Mouse (Mus musculus) intestine, postnatal 0 days (tissue): ENCODE measurements around the gene Metap1. TPM values are rescaled to one million over a fixed set of nuclear protein-coding genes. Genes with fewer than 3 reads are reported as not detected.

Experiments used
- ATAC-seq: fragments of 200-750 bp; cut with Nextera tagmentation; 2 replicates; pipeline ENCODE4 v1.8.0; 2017; ENCODE audit warnings: mild to moderate bottlenecking, moderate TSS enrichment, moderate library complexity
- H3K27ac ChIP-seq: fragments of 300-500 bp; sonication (generic); 2 replicates; pipeline ENCODE4 v1.5.1; 2014; ENCODE audit warnings: mild to moderate bottlenecking, low read depth, low read length, moderate library complexity
- H3K27me3 ChIP-seq: fragments of 300-500 bp; sonication (generic); replicated peaks from 2 replicates; pipeline ENCODE4 v1.6.1; 2014; ENCODE audit warnings: low read length, mixed read lengths; ENCODE audit not compliant: control insufficient read depth, insufficient read depth
- H3K36me3 ChIP-seq: fragments of 300-500 bp; sonication (generic); 2 replicates; pipeline ENCODE4 v1.6.1; 2014; ENCODE audit warnings: mild to moderate bottlenecking, moderate library complexity; ENCODE audit not compliant: control insufficient read depth, insufficient read depth
- H3K4me1 ChIP-seq: fragments of 300-500 bp; sonication (generic); replicated peaks from 2 replicates; pipeline ENCODE4 v1.6.1; 2014; ENCODE audit warnings: antibody characterized with exemption, low read length, mixed read lengths; ENCODE audit not compliant: control insufficient read depth, insufficient read depth
- H3K4me2 ChIP-seq: fragments of 300-500 bp; sonication (generic); replicated peaks from 2 replicates; pipeline ENCODE4 v1.6.1; 2014; ENCODE audit warnings: low read depth, mild to moderate bottlenecking, moderate library complexity
- H3K4me3 ChIP-seq: fragments of 300-500 bp; sonication (generic); 2 replicates; pipeline ENCODE4 v1.5.1; 2014; ENCODE audit warnings: low read depth, low read length
- H3K9ac ChIP-seq: fragments of 300-500 bp; sonication (generic); 2 replicates; pipeline ENCODE4 v1.6.1; 2014; ENCODE audit warnings: mild to moderate bottlenecking, low read depth, low read length
- H3K9me3 ChIP-seq: fragments of 300-500 bp; sonication (generic); 2 replicates; pipeline ENCODE4 v1.6.1; 2016; ENCODE audit warnings: mixed run types; ENCODE audit not compliant: control insufficient read depth
- CTCF ChIP-seq: sonication (generic); IDR thresholded peaks from 2 replicates; pipeline ENCODE4 v1.5.1; 2016; ENCODE audit warnings: low read depth, mild to moderate bottlenecking, control low read depth, antibody characterized with exemption, moderate library complexity
- WGBS: fragments of 180-500 bp; shearing (Covaris S2); extraction: QIAGEN DNeasy Blood & Tissue Kit; methylation state at CpG from one replicate; pipeline ENCODE4 v1.1.7; 2014; 5-methylcytosine and 5-hydroxymethylcytosine counted together
- microRNA counts: library from miRNA; unstranded; fragments of <30 nt; microRNA quantifications from one replicate; lab custom pipeline; 2016
- microRNA-seq: library from miRNA; unstranded; fragments of <30 nt; microRNA quantifications from one replicate; pipeline ENCODE4, GENCODE M21; 2016
- polyA plus RNA-seq: library from polyadenylated mRNA; unstranded; fragments of >200 nt; fragmentation: Nextera tagmentation; extraction: Ambion mirVana; gene quantifications from 2 replicates; pipeline ENCODE4 v1.2.1, GENCODE M21; 2015

Metap1 gene
- polyA plus RNA-seq, 1 experiment from 2014 or later, result 29.6 TPM

- H3K9ac ChIP-seq, result no peak overlapping the region
- no peak overlapping the region for H3K4me2 ChIP-seq
- no peaks in the 10 kb centered on the region for H3K4me1 ChIP-seq
- no peak for TF ChIP-seq CTCF
- no peak overlapping the region for H3K4me3 ChIP-seq
- H3K9me3 ChIP-seq, result no peaks in the 10 kb centered on the region
- no peak for ATAC-seq
- H3K27ac ChIP-seq, result no peak overlapping the region
- 77% methylated on average over 2 of the region's 2 CpGs for WGBS
- no peaks in the 10 kb centered on the region for H3K36me3 ChIP-seq
- no peaks in the 10 kb centered on the region for H3K27me3 ChIP-seq
Measured at GRCm38 (mm10) chr3:138423664-138424063, 65.7 kb downstream of the Metap1 start.

- no peak overlapping the region for H3K4me2 ChIP-seq
Measured at GRCm38 (mm10) chr3:138420385-138420784, 68.9 kb downstream of the Metap1 start.

GRCm38 (mm10) chr3:138419369-138419768 lies 69.9 kb downstream of the Metap1 start:
- H3K4me1 ChIP-seq, result no peaks in the 10 kb centered on the region
- no peaks in the 10 kb centered on the region for H3K9me3 ChIP-seq
- peak overlapping the region; percentile 41; the same call in 1 of the 2 replicates for H3K27ac ChIP-seq
- 0 out of 2 replicates have a peak overlapping the region, but pooled peaks have one; percentile 27 for H3K4me2 ChIP-seq
- no peak for TF ChIP-seq CTCF
- no peaks in the 10 kb centered on the region for H3K27me3 ChIP-seq
- peak; percentile 94 for ATAC-seq
- H3K4me3 ChIP-seq, result no peak overlapping the region
- no peak overlapping the region for H3K9ac ChIP-seq
- no peaks in the 10 kb centered on the region for H3K36me3 ChIP-seq
- 35% methylated on average over 6 of the region's 6 CpGs for WGBS

More at GRCm38 (mm10) chr3:138420385-138420784, 68.9 kb downstream of the Metap1 start:
- Histone ChIP-seq H3K4me1 (no peaks in the 10 kb centered on the region), H3K27me3 (no peaks in the 10 kb centered on the region), H3K36me3 (no peaks in the 10 kb centered on the region), H3K9me3 (no peaks in the 10 kb centered on the region), H3K9ac (no peak overlapping the region), H3K27ac (no peak overlapping the region), H3K4me3 (no peak overlapping the region)
- no peak for ATAC-seq
- 97% methylated on average over 3 of the region's 3 CpGs for WGBS
- no peak for TF ChIP-seq CTCF

DNA sequence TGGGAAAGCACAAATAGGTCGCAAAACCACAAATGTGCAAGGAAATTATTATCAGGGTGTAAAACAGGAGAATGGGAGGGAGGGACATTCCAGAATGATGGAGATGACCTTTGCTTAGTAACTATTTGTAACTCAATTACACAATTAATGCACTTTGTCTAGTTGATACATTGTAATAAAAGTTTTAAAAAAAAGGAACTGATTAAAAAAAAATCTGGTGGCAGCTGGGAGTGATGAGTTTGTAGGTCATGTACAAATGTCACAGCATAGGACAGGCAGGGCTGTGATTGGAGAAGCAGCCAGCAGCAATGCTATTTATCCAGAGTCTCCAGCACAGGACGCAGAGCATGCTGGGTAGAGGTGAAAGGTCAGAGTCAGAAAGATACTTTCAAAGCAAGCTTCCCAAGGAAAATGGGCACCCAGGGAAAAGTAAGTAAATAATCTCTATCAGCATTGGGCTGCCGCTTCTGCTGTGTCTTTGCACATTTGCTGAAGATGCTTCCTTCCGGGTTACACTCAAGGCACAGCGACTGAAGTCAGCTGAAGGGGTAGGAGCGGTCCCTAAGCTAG lies 74.1 kb downstream of the Metap1 start, which contains the start of gene Adh4:
Adh4 (plus strand) TSS at position 346 of the 570 bp plus-strand sequence.
- H3K36me3 ChIP-seq, result no peaks in the 10 kb centered on the region
- H3K27ac ChIP-seq, result no peak within 1 kb of the TSS
- H3K9me3 ChIP-seq, result no peaks in the 10 kb centered on the region
- no peaks in the 10 kb centered on the region for H3K27me3 ChIP-seq
- H3K4me1 ChIP-seq, result no peaks in the 10 kb centered on the region
- TF ChIP-seq CTCF, result no peak
- H3K9ac ChIP-seq, result no peak within 1 kb of the TSS
- ATAC-seq, result no peak
- no peak within 1 kb of the TSS for H3K4me2 ChIP-seq
- no peak within 1 kb of the TSS for H3K4me3 ChIP-seq
- 63% methylated on average over 6 of the region's 6 CpGs for WGBS

DNA sequence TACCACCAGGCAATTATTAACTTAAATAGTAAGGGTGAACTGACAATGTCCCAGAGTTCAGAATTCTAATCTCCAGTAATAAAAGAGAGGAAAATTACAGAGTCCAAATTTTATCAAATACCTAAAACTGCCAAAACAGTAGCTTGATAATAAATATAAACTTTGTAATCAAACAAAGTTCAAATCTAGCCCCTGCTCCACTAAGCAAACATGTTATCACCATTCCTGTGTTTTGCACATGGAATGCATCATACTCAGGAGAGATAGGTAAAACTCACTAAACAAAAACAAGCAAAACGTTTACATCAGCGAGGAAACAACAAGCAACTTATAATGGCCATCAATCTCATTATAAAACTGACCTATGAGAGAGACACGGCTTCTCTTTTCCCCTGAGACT lies 79.1 kb downstream of the Metap1 start:
- Histone ChIP-seq H3K9ac (no peak overlapping the region), H3K4me1 (no peaks in the 10 kb centered on the region), H3K27me3 (no peaks in the 10 kb centered on the region), H3K27ac (no peak overlapping the region), H3K36me3 (no peaks in the 10 kb centered on the region), H3K4me3 (no peak overlapping the region), H3K4me2 (no peak overlapping the region), H3K9me3 (no peaks in the 10 kb centered on the region)
- no peak for TF ChIP-seq CTCF
- ATAC-seq, result no peak
- 57% methylated on average over 3 of the region's 3 CpGs for WGBS

- no peaks in the 10 kb centered on the region for H3K27me3 ChIP-seq
- 47% methylated on average over 1 of the region's 1 CpGs for WGBS
- no peaks in the 10 kb centered on the region for H3K4me1 ChIP-seq
- H3K4me3 ChIP-seq, result no peak overlapping the region
- no peak for TF ChIP-seq CTCF
- no peaks in the 10 kb centered on the region for H3K36me3 ChIP-seq
- no peak overlapping the region for H3K4me2 ChIP-seq
- H3K27ac ChIP-seq, result no peak overlapping the region
- no peak overlapping the region for H3K9ac ChIP-seq
- no peak for ATAC-seq
- H3K9me3 ChIP-seq, result no peaks in the 10 kb centered on the region
Measured at GRCm38 (mm10) chr3:138409585-138409984, 79.7 kb downstream of the Metap1 start.

MicroRNAs encoded within 50 kb of the gene (microRNA counts, 519-probe panel; counts per million panel counts)
- not detected for microRNA mmu-miR-1956 (lab: Ali Mortazavi, UCI)

Small RNA genes within 50 kb of the gene (microRNA-seq; reads per million reads assigned to microRNA genes)
- gene Mir1956, result not detected

Other genes starting within 250 kb of the Metap1 start
- 101 and 113 TPM in 2 replicates for gene Adh1, start 228.5 kb downstream of the Metap1 start, polyA plus RNA-seq
- 6.1 and 9.2 TPM in 2 replicates for gene Adh6a, start 176.2 kb downstream of the Metap1 start, polyA plus RNA-seq
- not detected in 2 replicates for gene Adh6b, start 147.7 kb downstream of the Metap1 start, polyA plus RNA-seq
- gene Adh4, start 74.0 kb downstream of the Metap1 start, polyA plus RNA-seq, result 0.51 TPM in 1 of 2 replicates, not detected in the other
- 105 and 111 TPM in 2 replicates for gene Adh5, start 46.4 kb downstream of the Metap1 start, polyA plus RNA-seq
- gene Eif4e, start 36.7 kb upstream of the Metap1 start, polyA plus RNA-seq, result 126 and 134 TPM in 2 replicates